Mouse (Mus musculus) embryo, embryonic 10 days (tissue): ENCODE results near the gene Crcp.

Experiments
- DNase-seq: peaks from one replicate; pipeline ENCODE4 v3.0.0-alpha.2; 2015; ENCODE audit warnings: low spot score

Crcp gene

DNA sequence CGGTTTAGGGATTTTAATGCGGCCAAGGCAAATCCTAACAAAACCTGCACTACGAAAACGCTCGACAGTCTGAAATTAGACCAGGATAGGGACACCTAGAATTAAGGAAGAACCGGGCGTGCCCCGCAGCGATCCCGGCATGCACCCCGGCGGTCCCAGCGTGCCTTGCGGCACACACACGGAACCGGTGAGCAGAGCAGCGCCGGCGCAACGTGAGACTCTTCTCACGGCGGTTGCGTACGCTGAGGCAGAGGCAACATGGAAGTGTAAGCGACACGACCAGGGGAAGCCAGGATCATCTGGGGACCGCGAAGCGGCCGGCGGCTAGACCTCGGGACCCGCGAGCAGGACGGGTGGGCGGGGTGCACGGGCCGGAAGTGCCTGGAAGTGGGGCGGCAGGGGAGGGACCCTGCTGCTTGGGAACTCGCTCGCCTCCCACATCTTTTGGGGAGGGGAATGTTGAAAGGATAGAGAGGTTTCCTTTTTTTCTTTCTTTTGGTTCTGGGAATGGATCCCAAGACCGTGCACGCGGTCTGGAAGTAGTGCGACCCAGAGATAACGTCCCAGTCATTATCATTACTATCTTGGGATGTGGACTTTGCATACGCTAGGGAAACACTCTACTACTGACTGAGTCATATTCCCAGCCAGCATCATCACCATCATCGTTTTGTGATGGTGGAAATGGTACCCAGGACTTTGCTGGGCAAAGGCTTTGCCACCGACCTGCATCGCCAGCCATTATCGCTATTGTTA lies at the start of gene Crcp, which contains the start of gene Asl:
Gene Crcp (plus strand): TSS at position 149 of the 756 bp plus-strand sequence.
Gene Asl (minus strand): TSS at position 106 of the 756 bp plus-strand sequence.
- DNase-seq, result peak; percentile 85

DNA sequence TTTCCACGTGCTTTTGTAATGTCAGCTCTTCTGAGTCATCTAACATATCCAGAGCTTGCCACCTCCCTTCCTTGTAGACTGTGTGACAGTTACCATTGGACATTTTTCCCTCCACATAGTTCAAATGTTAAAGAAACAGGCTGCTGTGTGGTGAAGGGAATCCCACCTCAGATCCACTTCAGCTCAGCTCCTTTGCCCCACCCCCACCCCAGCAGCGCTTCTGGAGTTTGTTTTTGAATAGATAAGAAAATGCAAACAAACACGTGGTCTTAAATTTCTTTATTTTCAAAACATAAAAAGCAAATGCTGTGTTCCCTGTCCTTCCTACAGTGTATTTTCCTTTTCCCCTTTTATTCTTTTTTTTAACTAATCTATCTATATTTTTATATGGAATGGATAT lies 48.9 kb upstream of the Crcp start:
- DNase-seq, result no peak

DNA sequence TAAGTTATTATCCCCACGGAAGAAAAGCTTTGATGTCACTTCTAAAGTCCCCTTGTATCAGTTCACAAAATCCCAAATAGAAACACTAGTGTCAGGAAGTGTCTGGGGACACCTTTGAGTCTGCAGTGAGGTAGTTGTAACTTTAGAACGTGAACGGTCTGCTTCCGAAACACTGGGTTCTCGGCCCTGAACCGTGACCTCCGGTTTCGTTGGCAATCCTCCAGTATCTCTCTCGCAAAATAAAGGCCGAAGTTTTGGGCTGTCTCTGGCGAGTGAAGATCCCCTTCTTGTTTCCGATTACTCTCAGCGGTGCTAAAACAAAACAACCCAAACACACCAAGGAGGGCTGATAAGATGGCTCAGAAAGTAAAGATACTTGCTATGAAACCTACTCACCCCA lies 39.7 kb upstream of the Crcp start:
- no peak for DNase-seq

DNA sequence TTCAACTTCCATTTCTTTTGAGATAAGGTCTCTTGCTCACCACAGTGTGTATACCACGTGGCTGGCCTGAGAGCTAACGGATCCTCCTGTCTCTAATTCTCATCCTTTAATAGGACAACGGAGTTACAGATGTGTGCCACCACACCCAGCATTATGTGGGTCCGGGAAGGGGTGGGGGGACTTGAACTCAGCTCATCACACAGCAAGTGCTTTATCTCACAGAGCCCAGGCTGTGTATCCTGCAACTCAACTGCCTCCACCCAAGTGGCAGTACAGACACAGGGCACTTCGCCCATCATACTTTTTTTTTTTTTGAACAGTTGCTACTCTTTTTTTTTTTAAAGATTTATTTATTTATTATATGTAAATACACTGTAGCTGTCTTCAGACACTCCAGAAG lies 37.2 kb upstream of the Crcp start:
- DNase-seq, result no peak

DNA sequence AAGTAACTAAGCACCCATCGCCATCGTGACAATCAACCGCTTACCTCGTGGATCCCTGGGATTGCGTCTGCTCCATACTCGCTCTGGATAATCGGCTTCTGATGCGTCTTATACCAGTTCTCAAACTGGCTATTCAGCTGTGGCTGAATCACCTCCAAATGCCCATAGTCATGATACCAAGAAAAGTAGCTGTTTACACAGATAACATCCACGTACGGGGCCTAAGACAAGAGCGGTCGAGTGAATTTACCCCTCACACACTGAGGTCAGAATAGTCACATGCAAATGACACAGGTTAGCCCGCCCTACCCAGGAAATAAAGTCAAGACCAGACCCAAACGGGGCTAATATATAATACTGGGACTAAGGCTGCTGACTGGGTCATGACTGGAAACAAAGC lies 35.7 kb upstream of the Crcp start:
- DNase-seq, result no peak

DNA sequence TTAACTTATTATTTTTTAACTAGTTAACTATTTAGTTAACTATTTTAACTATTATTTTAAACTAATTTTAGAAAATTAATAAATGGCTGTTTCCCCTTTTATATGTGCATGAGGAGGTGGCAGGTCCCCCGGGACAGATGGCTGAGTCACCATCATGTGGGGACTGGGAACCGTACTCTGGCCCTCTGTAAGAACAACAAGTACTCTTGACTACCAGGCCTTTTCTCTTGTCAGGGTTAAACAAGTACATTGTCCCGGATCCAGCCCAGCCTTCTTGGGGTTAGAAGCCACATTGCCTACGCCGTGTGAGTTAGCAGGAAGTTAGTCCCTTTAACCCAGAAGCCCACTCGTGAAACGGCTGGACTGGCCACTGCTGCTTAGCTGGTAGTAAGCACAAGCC lies 34.1 kb upstream of the Crcp start:
- DNase-seq, result no peak

DNA sequence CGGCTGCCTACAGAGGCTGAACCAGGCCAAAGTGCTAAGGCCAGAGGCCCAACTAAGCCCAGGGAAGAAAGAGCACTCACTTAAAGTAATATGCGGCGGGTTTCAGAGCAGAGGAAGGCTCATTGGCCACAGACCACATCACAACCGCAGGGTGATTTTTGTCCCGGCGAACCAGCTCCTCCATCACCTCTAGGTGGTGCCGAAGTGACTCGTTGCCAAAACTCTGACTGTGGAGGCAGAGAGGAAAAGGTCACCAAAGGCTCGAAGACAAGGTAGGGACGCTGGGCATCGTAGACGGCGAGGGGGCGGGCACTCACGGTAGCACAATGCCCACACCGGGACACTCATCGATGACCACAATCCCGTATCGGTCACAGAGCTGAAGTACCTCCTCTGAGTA lies 31.4 kb upstream of the Crcp start:
- DNase-seq, result peak; percentile 21

DNA sequence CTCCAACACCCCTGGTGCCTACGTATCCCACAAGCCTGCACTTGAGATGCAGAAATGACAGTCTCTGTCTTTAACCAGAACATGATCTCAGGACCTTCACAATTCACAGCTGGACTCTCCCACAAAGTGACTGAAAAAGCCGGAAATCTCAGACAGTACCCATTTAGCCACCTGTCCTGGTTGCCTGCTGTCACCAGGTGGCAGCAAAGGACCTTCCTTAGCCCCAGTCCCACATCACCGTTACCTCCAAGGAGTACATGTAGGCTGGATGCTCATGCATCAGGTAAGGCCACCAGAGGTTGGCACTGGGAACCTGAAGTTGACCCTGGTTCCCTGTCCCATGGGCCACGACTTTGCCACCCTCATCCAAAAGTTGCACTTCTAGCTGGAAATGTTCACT lies 30.0 kb upstream of the Crcp start:
- DNase-seq, result peak; percentile 78

DNA sequence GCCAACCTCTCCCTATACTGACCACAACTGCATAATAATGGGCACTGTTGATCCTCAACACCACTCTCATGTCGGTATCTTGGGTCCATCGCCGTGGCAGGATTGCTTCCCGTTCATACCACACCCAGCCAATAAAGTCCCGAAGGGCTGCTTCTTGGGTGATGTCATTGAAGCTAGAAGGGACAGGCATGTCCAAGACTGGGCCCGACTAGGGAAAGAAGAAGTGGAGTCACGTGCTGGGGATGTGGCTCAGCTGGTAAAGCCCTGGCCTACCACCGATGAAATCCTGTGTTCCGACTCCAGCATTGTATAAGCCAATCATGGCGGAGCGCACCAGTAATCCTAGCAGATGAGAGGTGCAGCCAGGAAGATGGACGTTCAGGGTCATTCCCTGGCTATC lies 28.4 kb upstream of the Crcp start:
- no peak for DNase-seq

DNA sequence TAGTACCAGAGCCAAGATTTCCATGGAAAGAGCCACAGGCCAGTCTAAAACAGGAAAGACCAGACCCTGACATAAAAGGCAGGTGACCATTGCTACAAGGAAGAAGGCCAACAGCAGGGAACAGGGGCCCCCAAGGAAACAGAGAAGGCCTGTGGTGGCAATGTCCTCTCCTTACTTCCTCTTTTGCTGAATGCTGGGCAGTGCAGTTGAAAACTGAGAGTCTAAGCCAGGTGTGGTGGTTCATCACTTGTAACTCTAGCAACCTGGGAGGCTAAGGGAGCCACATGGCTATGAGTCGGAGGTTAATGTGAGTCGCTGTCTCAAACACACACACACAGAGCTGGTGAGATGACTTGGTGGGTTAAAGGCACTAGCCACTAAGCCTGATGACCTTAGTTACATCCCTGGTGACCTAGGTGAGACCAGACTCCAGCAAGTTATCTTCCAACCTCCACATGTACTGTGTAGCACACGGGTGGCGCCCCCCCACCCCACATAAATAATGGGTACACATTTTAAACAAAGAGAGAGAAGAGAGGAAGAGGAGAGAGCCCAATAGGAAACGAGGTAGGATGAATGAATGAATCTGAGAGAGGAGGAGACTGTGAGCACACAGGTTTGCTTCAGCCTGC lies 27.6 kb upstream of the Crcp start:
- no peak for DNase-seq

DNA sequence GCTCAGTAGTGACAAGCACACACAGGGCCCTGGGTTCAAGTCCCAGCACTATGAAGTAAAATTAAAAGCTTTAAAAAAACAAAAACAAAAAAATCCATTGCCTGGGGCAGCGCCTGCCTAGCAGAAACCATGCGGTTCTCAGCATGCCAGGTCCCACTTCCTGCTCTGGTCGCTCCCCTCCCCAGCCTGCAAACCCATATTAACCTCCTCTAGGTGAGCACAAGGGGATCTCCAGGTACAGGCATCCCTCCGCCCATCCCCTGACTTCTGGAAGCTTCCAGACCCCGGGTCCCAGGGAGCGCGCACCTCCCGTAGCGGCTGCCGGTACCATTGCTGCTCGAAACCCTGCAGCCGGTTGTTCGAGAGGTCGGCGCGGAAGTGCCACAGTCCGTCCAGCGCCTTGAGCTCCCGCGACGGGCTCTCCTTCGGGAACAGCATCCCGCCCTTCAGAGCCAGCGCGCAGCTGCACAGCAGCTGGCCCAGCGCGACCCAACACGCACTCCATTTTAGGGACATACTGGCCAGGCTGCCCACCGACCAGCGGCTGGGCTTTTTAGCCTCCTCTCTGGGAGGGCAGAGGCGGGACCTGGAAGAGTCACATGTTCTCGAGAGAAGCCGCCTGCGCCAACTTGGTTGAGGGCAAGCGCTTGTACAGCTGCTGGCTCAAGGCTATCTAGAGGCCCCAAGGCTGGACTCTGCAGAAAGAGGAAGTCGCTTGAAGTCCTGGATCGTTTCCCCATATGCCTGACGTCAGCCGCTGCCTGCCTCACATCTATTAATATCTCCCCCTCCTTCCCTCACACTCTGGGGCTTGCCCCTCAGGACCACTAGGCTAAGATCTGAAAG lies 26.6 kb upstream of the Crcp start, which contains the start of gene Gusb:
Gene Gusb (minus strand): TSS at position 749 of the 846 bp plus-strand sequence.
- peak; percentile 90 for DNase-seq

DNA sequence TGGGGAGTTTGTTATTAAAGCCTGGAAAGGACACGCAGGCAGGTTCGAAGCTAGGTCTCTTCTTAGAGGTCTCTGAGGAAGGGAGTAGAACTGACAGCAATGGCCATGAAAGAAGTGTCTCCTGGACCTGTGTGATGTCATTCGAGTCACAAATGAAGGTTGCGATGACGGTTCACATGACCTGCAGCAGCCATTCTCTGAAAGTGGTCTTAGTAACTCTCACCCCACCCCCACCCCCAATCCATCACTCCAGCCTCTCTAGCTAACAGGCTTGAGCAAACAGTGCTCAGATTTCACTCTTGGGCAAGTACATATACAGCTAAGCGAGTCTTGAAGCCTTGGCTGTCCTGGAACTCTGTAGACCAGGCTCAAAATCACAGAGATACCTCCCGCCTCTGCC lies 25.9 kb upstream of the Crcp start:
- peak; percentile 69 for DNase-seq

DNA sequence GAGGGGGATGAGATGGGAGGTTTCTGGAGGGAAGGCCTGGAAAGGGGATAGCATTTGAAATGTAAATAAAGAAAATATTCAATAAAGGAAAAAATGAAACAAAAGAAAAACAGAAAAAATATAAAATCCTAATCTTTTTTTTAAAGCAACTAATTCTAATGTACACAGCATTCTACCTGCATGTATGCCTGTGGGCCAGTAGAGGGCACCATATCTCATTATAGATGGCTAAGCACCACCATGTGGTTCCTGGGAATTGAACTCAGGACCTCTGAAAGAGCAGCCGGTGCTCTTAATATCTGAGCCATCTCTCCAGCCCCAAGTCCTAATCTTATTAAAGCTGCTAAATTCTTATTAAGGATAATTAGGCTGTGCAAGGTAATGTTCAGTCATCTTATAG lies 21.7 kb upstream of the Crcp start:
- no peak for DNase-seq

DNA sequence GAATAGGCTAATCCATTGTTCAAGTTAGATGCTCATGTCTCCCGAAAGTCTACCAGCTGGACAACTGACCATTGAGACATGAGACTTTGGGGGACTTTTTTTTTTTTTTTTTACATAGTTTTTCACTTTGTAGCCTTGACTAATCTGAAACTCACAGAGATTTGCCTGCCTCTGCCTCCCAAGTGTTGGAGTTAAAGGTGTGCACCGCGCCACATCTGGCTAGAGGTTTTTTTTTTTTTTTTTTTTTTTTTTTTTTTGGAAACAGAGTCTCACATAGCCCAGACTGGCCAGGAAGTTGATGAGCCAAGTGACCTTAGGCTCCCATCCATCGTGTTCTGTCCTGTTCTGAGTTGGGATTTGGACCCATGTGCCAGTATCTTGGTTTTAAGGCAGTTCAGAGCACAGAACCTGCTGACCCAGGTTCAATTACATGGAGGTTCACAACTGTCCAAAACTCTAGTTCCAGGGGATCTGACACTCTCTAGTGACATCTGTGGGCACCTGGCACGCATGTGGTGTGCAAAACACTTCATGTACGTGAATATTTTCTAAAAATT lies 21.0 kb upstream of the Crcp start:
- no peak for DNase-seq

DNA sequence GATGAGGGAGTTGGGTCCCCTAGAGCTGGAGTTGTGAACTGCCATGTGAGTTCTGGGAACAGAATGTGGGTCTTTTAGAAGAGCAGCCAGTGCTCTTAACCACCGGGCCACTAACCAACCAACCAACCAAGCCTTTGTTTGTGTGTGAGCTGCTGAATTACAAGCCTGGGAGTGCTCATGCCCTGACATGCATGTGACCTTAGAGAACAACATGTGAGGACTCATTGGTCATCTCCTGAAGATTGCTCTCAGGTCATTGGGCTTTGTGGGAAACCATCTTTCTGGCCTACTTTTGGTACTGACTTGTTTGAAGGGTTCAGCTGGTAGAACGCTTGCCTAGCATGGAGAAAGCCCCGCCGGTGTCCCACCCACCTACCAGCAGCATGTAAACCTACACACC lies 19.3 kb upstream of the Crcp start:
- no peak for DNase-seq

DNA sequence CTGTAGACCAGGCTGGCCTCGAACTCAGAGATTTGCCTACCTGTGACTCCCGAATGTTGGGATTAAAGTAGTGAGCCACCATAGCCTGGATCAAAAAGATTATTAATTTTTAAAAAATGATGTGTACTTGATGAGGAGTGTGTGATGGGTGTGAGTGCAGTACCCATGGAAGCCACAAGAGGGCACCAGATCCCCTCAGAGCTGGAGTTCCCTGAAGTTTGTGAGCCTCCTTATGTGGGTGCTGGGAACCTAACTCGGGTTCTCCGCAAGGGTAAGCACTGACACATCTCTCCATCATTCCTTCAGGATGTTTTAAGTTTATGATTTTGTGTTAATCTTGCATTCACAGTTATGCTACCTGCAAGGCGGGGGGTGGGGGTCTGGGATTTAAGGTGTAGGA lies 18.1 kb upstream of the Crcp start:
- no peak for DNase-seq

DNA sequence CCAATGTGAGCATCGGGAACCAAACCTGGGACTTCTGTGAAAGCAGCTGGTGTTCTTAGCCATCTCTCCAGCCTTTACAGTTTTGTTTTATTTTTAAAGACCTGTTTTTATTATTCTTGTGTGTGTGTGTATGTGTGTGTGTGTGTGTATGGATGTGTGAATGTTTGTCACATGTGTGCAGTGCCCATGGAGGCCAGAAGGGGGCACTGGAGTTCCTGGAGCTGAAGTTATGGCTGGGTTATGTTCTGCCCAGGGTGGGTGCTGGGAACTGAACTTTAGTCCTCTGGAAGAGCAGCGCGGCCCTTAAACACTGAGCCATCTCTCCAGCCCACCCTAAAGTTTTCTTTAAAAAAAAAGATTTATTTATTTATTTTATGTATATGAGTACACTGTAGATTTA lies 14.0 kb upstream of the Crcp start:
- DNase-seq, result no peak

DNA sequence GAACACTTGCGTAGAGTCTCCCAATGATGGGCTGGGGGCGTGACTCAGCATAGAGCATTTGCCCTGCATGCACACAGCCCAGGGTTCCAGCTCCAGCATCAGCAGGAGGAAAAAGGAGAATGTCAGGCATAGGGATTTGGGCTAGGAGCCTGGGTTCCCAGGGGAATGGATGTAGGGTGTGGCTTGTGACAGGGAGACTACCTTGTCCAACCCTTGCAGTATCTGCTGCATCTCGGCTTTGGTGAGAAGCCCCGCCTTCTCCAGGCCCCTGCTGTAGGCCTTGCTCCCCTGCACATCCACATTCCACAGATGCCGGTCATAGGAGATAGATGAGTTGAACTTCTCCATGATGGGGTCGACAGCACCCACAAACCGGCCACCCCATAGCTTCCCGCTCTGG lies 9.6 kb upstream of the Crcp start:
- no peak for DNase-seq

DNA sequence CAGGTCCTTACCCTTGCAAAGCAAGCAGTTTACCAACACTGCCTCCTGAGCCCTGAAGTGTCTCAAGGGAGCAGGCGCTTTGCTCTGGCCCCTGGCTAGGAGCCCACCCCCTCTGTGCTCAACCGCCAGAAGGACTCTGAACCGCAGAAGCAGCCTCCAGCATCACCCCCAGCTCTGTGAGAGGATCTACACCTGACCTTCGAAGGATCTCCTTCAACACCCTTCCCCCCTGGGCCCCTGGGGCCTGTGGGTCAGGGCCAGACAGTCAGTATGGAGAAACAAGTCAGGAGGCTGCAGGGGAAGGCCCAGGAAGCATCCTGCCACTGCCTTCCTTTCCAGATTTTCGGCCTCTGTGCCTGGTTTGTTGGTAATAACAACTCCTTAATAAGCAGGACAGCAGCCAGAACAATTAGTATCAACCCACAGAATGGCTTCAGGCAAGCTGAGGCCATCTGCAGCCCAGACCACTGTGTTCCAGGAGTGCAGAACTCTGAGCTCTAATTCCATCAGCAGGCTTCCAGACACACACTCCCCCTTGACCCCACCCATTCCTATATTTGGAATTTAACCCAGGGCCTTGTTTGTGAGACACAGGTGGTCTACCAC lies 7.6 kb upstream of the Crcp start:
- no peak for DNase-seq

DNA sequence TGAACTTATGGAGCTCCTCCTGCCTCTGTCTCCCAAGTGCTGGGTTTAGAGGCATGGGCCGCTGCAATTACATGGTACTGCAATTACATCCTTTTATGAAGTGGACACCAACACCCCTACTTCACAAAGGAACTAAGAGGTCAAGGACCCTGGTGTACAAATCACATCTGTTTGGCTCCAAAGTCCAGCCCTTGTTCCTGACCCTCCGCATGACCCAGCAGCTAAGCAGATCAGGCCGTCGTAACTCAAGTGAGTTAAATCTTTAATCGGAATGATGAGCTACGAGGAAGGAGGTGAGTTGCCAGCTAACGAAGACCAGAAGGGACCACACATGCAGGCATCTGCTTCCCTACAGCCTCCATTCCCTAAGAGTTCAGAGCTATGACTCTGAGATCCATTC lies 6.7 kb upstream of the Crcp start:
- DNase-seq, result peak; percentile 27

DNA sequence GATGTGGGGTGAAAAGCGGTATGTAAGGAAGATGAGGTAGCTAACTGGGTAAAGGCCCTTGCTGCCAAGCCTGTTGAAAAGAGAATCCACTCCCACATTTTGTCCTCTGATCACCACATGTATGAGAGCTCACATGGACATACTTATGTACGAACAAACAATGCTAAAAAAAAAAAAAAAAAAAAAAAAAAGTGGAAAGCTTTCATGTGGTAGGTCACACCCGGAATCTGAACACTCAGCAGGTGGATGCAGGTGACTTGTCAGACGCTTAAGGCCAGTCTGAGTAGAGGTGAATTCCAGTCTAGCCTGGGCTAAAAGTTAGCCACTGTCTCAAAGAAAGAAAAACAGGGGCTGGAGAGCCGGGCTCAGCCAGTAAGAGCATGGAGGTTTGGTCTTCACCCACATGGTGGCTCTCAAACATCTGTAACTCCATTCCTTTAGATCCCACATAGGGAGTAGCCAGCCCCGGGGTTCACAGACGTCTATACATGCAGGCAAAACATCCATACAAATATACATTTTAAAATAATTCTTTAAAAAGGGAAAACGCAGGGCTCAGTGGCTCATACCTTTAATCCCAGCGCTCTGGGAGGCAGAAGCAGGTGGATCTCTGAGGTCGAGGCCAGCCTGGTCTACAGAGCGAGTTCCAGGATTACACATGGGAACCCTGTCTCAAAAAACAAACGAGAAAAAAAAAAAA lies 5.9 kb upstream of the Crcp start:
- no peak for DNase-seq
